Mouse (Mus musculus) hindbrain, embryonic 14.5 days (tissue): ENCODE measurements at regions not wholly inside any gene's neighbourhood (a gene's known extent, or its start where the extent isn't known, plus 50 kb on each side); places are given as distances from the start of the nearest gene placed in this dataset.

Experiments used
- ATAC-seq: fragments of 200-750 bp; cut with Nextera tagmentation; 2 replicates; pipeline ENCODE4 v1.8.0; 2017; ENCODE audit warnings: moderate number of reproducible peaks, mild to moderate bottlenecking, moderate TSS enrichment, moderate library complexity; ENCODE audit not compliant: low FRiP score
- DNase-seq: peaks from one replicate; pipeline ENCODE4 v3.0.0-alpha.2; 2015; ENCODE audit warnings: low spot score
- H3K27ac ChIP-seq: fragments of 300-500 bp; sonication (generic); 2 replicates; pipeline ENCODE4 v1.5.1; 2014; ENCODE audit warnings: mild to moderate bottlenecking, moderate library complexity
- H3K27me3 ChIP-seq: fragments of 300-500 bp; sonication (generic); 2 replicates; pipeline ENCODE4 v1.6.1; 2014; ENCODE audit warnings: mild to moderate bottlenecking, low read length, mixed read lengths; ENCODE audit not compliant: control insufficient read depth, insufficient read depth
- H3K36me3 ChIP-seq: fragments of 300-500 bp; sonication (generic); replicated peaks from 2 replicates; pipeline ENCODE4 v1.6.1; 2014; ENCODE audit not compliant: control insufficient read depth, insufficient read depth
- H3K4me1 ChIP-seq: fragments of 300-500 bp; sonication (generic); replicated peaks from 2 replicates; pipeline ENCODE4 v1.6.1; 2014; ENCODE audit warnings: antibody characterized with exemption, low read length, mixed read lengths; ENCODE audit not compliant: control insufficient read depth, insufficient read depth
- H3K4me2 ChIP-seq: fragments of 300-500 bp; sonication (generic); replicated peaks from 2 replicates; pipeline ENCODE4 v1.6.1; 2014; ENCODE audit warnings: mild to moderate bottlenecking, moderate library complexity
- H3K4me3 ChIP-seq: fragments of 300-500 bp; sonication (generic); replicated peaks from 2 replicates; pipeline ENCODE4 v1.5.1; 2014; ENCODE audit warnings: mild to moderate bottlenecking, low read length
- H3K9ac ChIP-seq: fragments of 300-500 bp; sonication (generic); 2 replicates; pipeline ENCODE4 v1.6.1; 2014
- H3K9me3 ChIP-seq: fragments of 300-500 bp; sonication (generic); 2 replicates; pipeline ENCODE4 v1.6.1; 2016; ENCODE audit warnings: low read length; ENCODE audit not compliant: control insufficient read depth
- WGBS: fragments of 180-500 bp; shearing (Covaris S2); extraction: QIAGEN DNeasy Blood & Tissue Kit; methylation state at CpG from one replicate; pipeline ENCODE4 v1.1.7; 2014; 5-methylcytosine and 5-hydroxymethylcytosine counted together

- no peak for ATAC-seq
- Histone ChIP-seq H3K4me3 (no peak overlapping the region), H3K9ac (no peak overlapping the region), H3K27me3 (no peaks in the 10 kb centered on the region), H3K36me3 (no peaks in the 10 kb centered on the region), H3K4me1 (no peaks in the 10 kb centered on the region), H3K4me2 (no peak overlapping the region), H3K27ac (no peak overlapping the region), H3K9me3 (no peaks in the 10 kb centered on the region)
- no peak for DNase-seq
Measured at GRCm38 (mm10) chr3:156082268-156082667, 479.3 kb upstream of the Negr1 start.

DNA sequence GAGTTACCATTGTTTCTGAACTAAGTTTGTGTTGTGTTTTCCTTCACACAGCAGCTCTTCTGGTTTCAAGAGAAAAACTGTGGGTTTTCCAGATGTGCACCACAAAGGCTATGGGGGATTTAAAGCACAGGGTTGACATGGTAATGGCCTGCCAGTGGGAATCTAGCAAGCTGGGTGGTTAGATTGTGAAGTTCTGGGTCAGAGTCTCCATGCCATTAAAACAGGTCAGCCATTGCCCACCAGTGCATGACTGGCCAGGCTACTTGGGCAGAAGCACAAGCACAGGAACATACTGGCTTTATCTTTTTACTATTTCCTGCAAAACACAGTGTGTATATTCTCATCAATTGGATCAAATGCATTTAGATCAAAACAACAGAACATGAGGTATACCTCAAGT, 467.9 kb upstream of the Negr1 start:
- ATAC-seq (no peak), DNase-seq (no peak)
- Histone ChIP-seq H3K27ac (no peak overlapping the region), H3K9ac (no peak overlapping the region), H3K27me3 (no peaks in the 10 kb centered on the region), H3K4me3 (no peak overlapping the region), H3K4me2 (no peak overlapping the region), H3K36me3 (no peaks in the 10 kb centered on the region), H3K4me1 (no peaks in the 10 kb centered on the region), H3K9me3 (no peaks in the 10 kb centered on the region)

- Histone ChIP-seq H3K4me2 (no peak overlapping the region), H3K36me3 (no peaks in the 10 kb centered on the region), H3K27ac (no peak overlapping the region), H3K4me3 (no peak overlapping the region), H3K9ac (no peak overlapping the region), H3K4me1 (no peaks in the 10 kb centered on the region), H3K9me3 (no peaks in the 10 kb centered on the region), H3K27me3 (no peaks in the 10 kb centered on the region)
- no peak for ATAC-seq
- 89% methylated on average over 3 of the region's 3 CpGs for WGBS
- DNase-seq, result no peak
Measured at GRCm38 (mm10) chr3:156094990-156095389, 466.6 kb upstream of the Negr1 start.

GRCm38 (mm10) chr3:156105788-156106187, 455.8 kb upstream of the Negr1 start:
- H3K4me2 ChIP-seq, result no peak overlapping the region
- H3K9me3 ChIP-seq, result no peaks in the 10 kb centered on the region
- no peaks in the 10 kb centered on the region for H3K36me3 ChIP-seq
- H3K4me3 ChIP-seq, result no peak overlapping the region
- WGBS, result 97% methylated on average over 1 of the region's 1 CpGs
- no peaks in the 10 kb centered on the region for H3K27me3 ChIP-seq
- H3K27ac ChIP-seq, result no peak overlapping the region
- no peaks in the 10 kb centered on the region for H3K4me1 ChIP-seq
- ATAC-seq (no peak), DNase-seq (no peak)
- no peak overlapping the region for H3K9ac ChIP-seq

DNA sequence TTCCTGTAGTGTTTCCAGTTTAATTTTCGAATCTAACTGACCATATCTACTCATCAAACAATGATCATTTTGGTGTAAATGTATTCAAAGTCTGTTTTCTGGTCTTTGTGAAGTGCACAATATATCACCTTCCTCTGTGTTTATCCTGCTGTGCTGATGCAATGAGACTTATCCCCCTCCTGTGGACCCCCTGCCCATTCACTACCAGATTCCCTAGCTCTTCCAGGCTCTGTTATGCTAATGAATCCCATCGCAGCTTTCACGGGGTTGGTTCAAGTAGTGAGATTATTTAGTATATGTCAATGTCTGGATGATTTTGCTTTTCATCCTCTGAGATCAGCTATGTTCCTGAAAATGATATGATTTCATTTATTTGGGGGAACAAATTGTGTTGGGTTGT, 441.3 kb upstream of the Negr1 start:
- Histone ChIP-seq H3K27ac (no peak overlapping the region), H3K4me2 (no peak overlapping the region), H3K9me3 (no peaks in the 10 kb centered on the region), H3K27me3 (no peaks in the 10 kb centered on the region), H3K4me1 (no peaks in the 10 kb centered on the region), H3K36me3 (no peaks in the 10 kb centered on the region), H3K4me3 (no peak overlapping the region), H3K9ac (no peak overlapping the region)
- 11% methylated on average over 3 of the region's 3 CpGs for WGBS
- ATAC-seq (no peak), DNase-seq (no peak)

GRCm38 (mm10) chr3:156131598-156131997, 430.0 kb upstream of the Negr1 start:
- Histone ChIP-seq H3K27ac (no peak overlapping the region), H3K36me3 (no peaks in the 10 kb centered on the region), H3K27me3 (no peaks in the 10 kb centered on the region), H3K4me1 (no peaks in the 10 kb centered on the region), H3K4me2 (no peak overlapping the region), H3K9me3 (no peaks in the 10 kb centered on the region), H3K9ac (no peak overlapping the region), H3K4me3 (no peak overlapping the region)
- no peak for ATAC-seq
- no peak for DNase-seq
- WGBS, result 86% methylated on average over 1 of the region's 1 CpGs

DNA sequence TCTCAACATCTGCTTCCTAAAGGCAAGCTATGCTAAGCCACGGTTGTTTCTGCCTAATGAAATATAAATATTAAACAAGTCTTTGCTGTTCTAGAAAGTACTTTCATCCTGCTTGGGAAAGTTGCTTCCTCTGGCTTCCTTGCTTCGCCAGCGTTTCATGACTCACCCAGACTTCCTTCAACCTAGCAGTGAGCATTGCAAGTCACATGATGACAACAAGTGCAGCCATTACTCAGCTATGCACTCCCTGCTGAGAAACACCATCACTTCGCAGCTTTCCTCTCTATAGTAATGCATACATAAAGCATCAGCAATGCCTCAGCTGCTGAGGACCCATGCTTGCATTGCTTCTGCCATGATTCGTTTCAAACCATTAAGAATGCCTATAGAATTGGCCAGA, 420.2 kb upstream of the Negr1 start:
- Histone ChIP-seq H3K9ac (no peak overlapping the region), H3K4me1 (no peaks in the 10 kb centered on the region), H3K4me2 (no peak overlapping the region), H3K4me3 (no peak overlapping the region), H3K9me3 (no peaks in the 10 kb centered on the region), H3K27me3 (no peaks in the 10 kb centered on the region), H3K36me3 (no peaks in the 10 kb centered on the region), H3K27ac (no peak overlapping the region)
- WGBS, result 75% methylated on average over 5 of the region's 5 CpGs
- ATAC-seq (no peak), DNase-seq (no peak)

DNA sequence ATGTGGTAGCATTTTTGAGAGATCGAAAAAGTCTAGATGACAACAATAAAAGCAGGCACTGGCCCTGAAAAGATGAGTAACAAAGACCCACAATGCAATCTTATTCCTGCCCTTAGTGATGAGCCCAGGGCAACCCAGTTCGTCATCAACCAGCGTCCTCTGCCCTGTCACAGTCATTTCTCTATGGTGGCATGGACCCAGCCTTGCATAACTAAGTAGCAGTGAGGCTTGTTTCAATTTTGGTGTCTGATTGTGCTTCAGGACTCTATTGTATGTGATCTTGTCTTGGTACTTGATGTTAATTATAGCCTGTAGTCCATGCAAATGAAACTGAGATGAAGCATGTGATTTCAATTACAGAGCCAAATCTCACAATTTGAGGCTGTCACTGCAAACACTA, 412.3 kb upstream of the Negr1 start:
- no peak for ATAC-seq
- Histone ChIP-seq H3K4me3 (no peak overlapping the region), H3K27me3 (no peaks in the 10 kb centered on the region), H3K9me3 (no peaks in the 10 kb centered on the region), H3K9ac (no peak overlapping the region), H3K27ac (no peak overlapping the region), H3K36me3 (no peaks in the 10 kb centered on the region), H3K4me2 (no peak overlapping the region), H3K4me1 (no peaks in the 10 kb centered on the region)
- DNase-seq, result no peak
- WGBS, result 54% methylated on average over 3 of the region's 3 CpGs

GRCm38 (mm10) chr3:156170076-156170475, 391.5 kb upstream of the Negr1 start:
- ATAC-seq, result no peak
- no peak overlapping the region for H3K9ac ChIP-seq
- no peak overlapping the region for H3K4me3 ChIP-seq
- H3K36me3 ChIP-seq, result no peaks in the 10 kb centered on the region
- no peak overlapping the region for H3K4me2 ChIP-seq
- no peaks in the 10 kb centered on the region for H3K4me1 ChIP-seq
- H3K27me3 ChIP-seq, result no peaks in the 10 kb centered on the region
- no peak overlapping the region for H3K27ac ChIP-seq
- no peaks in the 10 kb centered on the region for H3K9me3 ChIP-seq
- no peak for DNase-seq

DNA sequence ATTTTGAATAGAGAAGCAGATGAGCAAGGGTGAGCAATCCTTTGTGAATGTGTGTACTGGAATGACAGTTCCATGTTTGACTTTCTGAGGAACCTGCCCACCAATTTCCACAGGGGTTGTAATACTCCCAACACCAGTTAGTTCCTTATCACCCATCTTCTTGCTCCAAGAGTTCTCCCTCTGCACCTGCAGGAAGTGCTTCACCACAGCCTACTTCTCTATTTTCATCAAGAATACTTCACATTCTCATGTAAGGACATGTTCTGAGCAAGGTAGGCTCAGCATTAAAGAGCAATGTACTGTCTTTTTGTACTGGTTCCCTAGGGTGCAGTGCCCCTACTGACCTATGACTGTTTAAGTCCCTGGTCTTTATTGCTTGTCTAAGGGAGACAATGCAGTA, 362.9 kb upstream of the Negr1 start:
- H3K4me2 ChIP-seq, result no peak overlapping the region
- no peaks in the 10 kb centered on the region for H3K9me3 ChIP-seq
- no peaks in the 10 kb centered on the region for H3K27me3 ChIP-seq
- DNase-seq (no peak), ATAC-seq (no peak)
- H3K9ac ChIP-seq, result no peak overlapping the region
- H3K4me3 ChIP-seq, result no peak overlapping the region
- no peaks in the 10 kb centered on the region for H3K36me3 ChIP-seq
- H3K27ac ChIP-seq, result no peak overlapping the region
- no peaks in the 10 kb centered on the region for H3K4me1 ChIP-seq
